Mouse (Mus musculus): ENCODE measurements around the gene Cldn10.

Gene Cldn10

DNA sequence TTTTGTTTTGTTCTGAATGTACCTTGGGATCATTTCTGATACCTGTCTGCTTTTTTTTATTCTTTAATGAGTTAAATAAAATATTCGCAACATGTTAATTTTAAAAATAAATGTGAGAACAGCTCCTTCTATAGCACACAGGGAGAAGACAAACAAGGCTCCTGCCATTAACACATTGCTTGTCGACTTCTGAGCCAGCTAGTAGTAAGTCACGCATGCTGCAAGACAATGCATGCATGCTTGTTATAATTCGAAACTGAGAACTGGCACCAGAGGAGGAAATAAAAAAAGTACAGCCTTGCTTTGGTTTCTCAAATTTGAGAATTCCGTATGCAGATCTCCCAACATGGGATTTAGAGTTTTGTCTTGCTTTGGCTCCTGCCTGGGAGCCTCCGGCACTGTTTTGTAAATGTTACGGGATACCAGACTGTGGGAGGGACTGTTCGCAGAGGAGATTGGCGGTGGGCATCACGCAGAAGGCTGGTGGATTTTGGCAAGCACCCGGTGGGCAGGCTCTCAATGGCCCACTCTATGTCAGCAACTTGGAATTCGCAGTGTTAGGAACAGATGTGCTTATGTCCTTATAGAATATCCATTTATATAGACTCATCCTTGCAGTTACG lies 80.5 kb downstream of the Cldn10 start:
- DNase-seq: no peak

- no peak for DNase-seq
These were observed 82.0 kb downstream of the Cldn10 start for GRCm38 (mm10) chr14:118869712-118870111.

DNA sequence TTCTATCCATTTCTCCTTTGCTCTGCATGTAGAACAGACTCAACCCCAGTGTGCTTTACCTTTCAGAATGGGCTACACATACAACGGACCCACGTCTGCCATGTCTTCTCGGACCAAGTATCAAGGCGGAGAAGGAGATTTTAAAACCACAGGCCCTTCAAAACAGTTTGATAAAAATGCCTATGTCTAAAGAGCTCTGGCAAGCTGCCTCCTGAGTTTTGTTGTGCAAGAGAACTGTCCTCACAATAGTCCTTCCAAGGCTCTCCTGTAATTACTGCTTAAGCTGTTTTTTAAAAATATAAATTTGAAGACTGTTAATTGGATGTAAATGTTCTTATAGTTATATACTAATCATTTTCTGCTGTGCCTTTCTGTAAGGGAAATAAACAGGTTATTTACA lies 86.4 kb downstream of the Cldn10 start:
- no peak for DNase-seq

GRCm38 (mm10) chr14:118874786-118875415 lies 87.2 kb downstream of the Cldn10 start:
- peak; percentile 20 to 70 for DNase-seq

DNA sequence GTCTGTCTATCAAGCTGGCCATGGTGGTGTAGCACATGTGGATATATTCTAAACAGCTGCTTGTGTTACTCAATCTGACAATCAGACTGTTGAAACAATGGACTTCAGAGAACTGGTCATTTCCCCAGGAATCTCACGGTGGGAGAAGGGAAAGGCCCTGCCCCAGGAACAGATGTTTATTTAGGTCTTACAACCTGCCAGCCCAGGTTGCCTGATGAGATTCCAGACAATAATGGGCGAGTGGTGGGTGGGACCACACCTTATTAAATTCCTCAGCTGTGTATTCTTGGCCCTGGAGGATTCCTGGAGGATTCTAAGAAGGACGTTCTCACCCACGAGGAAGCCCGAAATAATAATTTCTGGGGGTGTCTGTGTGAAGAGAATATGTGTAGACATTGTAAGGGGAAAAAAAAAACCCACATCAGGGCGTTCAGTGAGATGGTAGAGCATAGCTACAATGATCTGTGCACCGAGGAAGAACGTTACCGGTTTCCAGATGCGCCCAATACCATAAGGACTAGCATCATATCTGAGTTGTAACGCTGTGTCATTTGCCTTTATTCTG lies 90.7 kb downstream of the Cldn10 start:
- DNase-seq: no peak

GRCm38 (mm10) chr14:118880696-118881095 lies 93.0 kb downstream of the Cldn10 start:
- DNase-seq: no peak

- no peak for DNase-seq
These were observed 95.9 kb downstream of the Cldn10 start for GRCm38 (mm10) chr14:118883344-118884249.

GRCm38 (mm10) chr14:118884250-118884556 lies 96.5 kb downstream of the Cldn10 start:
- DNase-seq: no peak

GRCm38 (mm10) chr14:118890101-118890500 lies 102.4 kb downstream of the Cldn10 start:
- no peak for DNase-seq

DNA sequence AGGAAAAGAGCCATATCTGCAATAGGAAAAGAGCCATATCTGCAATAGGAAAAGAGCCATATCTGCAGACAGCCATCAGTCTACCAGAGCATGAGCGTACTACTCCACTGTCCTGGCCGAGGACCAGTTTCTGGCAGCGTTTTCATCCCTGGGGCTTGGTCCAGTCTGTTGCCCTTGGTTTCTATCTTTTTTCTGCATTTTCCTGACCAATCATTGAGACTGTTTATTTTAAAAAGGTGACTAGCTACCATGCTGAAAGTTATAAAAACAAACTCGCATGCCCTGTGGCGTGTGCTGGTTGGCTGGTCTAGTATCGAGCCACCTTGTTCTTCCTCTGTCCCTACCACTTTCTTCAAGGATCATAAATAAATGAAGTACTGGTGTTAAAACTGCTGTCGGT lies 107.5 kb downstream of the Cldn10 start:
- DNase-seq: peak; percentile 52 to 67

DNA sequence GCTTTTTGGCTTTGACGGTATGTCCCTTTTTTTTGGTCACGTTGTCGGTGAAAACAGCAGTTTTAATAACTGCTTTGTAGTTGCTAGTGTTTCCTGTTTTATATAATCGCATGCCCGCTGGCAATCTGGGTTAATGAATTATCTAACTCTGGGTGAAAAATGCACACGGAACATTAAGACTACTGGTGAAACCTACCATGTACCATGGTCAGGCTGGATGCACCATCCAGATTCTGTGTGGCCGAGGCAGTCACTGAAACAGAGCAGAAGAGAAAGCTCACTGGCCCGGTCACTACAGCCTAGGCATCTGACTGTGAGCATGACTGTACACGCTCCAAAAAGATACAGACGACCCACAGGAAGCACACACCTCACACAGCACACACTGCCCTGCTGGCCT lies 107.9 kb downstream of the Cldn10 start:
- peak; percentile 73 to 82 for DNase-seq

- peak in 1 of 2 experiments; percentile 23 for DNase-seq
These were observed 112.2 kb downstream of the Cldn10 start for GRCm38 (mm10) chr14:118899940-118900339.

- DNase-seq: no peak
These were observed 113.2 kb downstream of the Cldn10 start for GRCm38 (mm10) chr14:118900911-118901310.

DNA sequence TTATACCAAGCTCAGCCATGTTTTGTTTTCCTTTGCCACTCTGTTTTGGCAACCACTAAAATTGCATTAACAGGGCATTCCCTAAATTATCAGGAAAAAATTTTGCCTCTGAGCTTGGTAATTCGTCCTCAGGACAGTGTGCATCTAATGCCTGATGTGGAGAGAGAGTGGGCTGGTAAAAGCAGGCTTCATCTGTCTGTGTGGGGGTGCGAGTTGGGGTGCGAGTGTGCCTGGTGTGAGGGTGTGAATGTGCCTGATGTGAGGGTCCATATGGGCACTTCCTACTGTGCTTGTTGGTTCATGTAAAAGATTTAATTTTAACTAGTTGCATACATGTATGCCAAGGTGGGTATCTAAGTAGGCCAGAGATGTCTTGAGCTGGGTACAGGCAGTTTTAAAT lies 115.7 kb downstream of the Cldn10 start:
- DNase-seq: no peak

DNA sequence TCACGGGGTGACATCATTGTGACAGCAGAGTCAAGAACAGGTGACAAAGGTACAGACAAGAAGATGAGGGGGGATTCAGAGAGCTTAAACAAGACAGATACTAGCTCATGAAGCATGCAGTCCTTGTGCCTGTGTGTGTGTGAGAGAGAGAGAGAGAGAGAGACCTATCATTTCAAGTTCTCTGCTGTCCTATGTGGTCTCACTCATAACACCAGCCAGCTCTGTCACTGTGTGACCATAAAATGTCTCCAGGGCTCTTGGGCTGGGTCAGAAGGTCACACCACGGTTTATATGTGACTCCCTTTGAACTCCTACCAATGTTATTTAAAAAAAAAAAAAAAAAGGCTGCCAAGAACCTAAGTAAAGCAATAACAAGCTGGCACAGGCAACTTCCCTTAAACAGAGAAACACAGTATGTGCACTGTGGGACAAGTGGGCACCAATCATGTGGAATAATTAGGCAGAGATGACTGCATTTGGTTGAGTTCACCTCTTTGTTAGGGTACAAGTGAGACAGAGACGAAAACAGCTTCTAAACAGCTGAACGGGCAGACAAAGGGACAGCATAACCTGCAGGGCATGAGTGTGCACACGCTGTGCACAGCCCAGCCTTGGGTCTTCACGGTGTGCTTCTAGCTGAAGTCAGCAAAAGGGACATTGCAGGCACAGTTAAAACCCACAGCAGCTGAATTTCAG lies 116.3 kb downstream of the Cldn10 start:
- DNase-seq: no peak

DNA sequence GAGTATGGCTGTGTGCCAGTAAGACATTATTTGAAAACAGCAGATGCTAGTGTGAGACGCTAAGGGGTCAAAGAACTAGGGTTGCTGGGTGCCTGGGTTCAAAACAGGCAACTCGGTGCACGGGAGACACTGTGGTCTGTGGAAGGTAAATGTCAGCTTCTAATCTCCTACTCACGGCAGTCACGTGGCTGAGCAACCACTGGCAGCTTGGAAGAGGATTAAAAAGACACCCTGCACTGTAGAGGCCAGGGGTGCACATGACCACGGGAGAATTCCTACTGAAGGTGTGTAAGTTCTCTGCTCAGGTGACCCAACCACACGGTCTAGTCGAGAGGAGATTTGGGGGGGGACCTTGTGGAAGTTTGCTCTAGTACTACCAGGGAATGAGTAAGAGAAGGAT lies 119.9 kb downstream of the Cldn10 start:
- peak in 1 of 2 experiments; percentile 10 for DNase-seq

DNA sequence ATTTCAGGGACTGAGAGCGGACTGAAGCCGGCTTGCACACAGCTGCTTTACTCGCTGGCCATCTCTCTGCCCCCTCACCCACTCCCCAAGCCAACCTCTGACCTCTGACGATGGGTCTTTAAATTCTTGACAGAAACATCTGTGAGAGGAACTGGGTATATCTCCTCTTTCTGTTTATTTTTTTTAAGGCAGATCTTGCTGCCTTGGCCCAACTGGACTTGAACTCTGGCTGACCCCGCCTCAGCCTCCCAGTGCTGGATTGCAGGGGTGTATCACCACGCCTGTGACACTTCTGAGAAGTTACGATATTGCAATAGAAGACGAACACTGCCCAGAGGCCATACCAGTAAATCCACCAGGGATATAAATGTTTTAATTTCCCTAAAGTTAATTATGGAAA lies 122.2 kb downstream of the Cldn10 start:
- DNase-seq: peak; percentile 32 to 53

- peak; percentile 75 to 87 for DNase-seq
These were observed 122.9 kb downstream of the Cldn10 start for GRCm38 (mm10) chr14:118910332-118911222.

GRCm38 (mm10) chr14:118911521-118911920 lies 123.8 kb downstream of the Cldn10 start:
- no peak for DNase-seq

- DNase-seq: no peak
These were observed 125.9 kb downstream of the Cldn10 start for GRCm38 (mm10) chr14:118913651-118914050.

- peak; percentile 45 to 49 for DNase-seq
These were observed 131.3 kb downstream of the Cldn10 start for GRCm38 (mm10) chr14:118919025-118919424.

DNA sequence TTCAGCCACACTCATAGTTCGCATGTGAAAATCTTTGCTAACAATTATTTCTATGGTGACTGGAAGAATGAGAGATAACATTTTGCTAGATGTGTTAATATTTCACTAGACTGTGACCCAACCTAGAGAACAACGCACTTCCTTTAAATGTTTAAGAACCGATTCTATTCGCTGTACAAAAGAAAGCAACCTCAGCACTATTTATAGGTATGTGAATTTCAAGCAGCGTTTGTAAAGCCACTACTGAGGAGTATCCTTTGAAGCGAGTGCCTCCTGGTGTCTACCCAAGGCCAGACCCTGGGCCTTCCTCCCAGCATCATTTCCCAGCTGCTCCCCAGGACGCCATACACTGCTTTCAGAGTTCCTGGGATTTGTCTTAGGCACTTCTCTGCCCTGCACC lies 132.9 kb downstream of the Cldn10 start:
- no peak for DNase-seq

All from kidney, postnatal 25 days (tissue).